Mouse (Mus musculus): Measurements from ENCODE around the gene Mapk6. TPM values are rescaled to one million over a fixed set of nuclear protein-coding genes. Genes with fewer than 3 reads are reported as not detected.
"Not testable (repeated sequence)": the region's sequence is repeated elsewhere in the genome, so short reads cannot be mapped to it uniquely, and the experiment has no call there.

Gene Mapk6
- polyA plus RNA-seq, 1 experiment from 2014 or later: 28.0 TPM

GRCm38 (mm10) chr9:75378774-75379173 is 31.0 kb downstream of the Mapk6 start:
- H3K4me2 ChIP-seq (replicated peaks; ENCODE audit: low read depth, low read length): no peak overlapping the region
- WGBS: 54% methylated on average over 2 of the region's 2 CpGs
- no peak overlapping the region for H3K4me3 ChIP-seq (ENCODE audit: low read depth, low read length)
- no peak overlapping the region for H3K27ac ChIP-seq (ENCODE audit: low read length)
- H3K36me3 ChIP-seq (ENCODE audit: insufficient read depth, low read length): no peaks in the 10 kb centered on the region
- no peaks in the 10 kb centered on the region for H3K9me3 ChIP-seq (ENCODE audit: low read length)
- no peak overlapping the region for H3K9ac ChIP-seq (replicated peaks; ENCODE audit: low read depth)
- no peaks in the 10 kb centered on the region for H3K27me3 ChIP-seq (replicated peaks; ENCODE audit: insufficient read depth, low read length)
- TF ChIP-seq EP300 (IDR thresholded peaks at IDR 0.05): no peak
- no peak for TF ChIP-seq CTCF (IDR thresholded peaks at IDR 0.05)
- no peak for ATAC-seq
- no peaks in the 10 kb centered on the region for H3K4me1 ChIP-seq (ENCODE audit: insufficient read depth, low read depth, low read length)
- DNase-seq (ENCODE audit: low spot score): no peak

GRCm38 (mm10) chr9:75376428-75376827 is 33.4 kb downstream of the Mapk6 start:
- no peak for DNase-seq (ENCODE audit: low spot score)
- TF ChIP-seq CTCF (IDR thresholded peaks at IDR 0.05) (no peak), EP300 (IDR thresholded peaks at IDR 0.05) (no peak)
- Histone ChIP-seq H3K9me3 (ENCODE audit: low read length) (no peaks in the 10 kb centered on the region), H3K9ac (replicated peaks; ENCODE audit: low read depth) (no peak overlapping the region), H3K27ac (ENCODE audit: low read length) (no peak overlapping the region), H3K36me3 (ENCODE audit: insufficient read depth, low read length) (no peaks in the 10 kb centered on the region), H3K4me2 (replicated peaks; ENCODE audit: low read depth, low read length) (no peak overlapping the region), H3K4me1 (ENCODE audit: insufficient read depth, low read depth, low read length) (no peaks in the 10 kb centered on the region), H3K4me3 (ENCODE audit: low read depth, low read length) (no peak overlapping the region), H3K27me3 (replicated peaks; ENCODE audit: insufficient read depth, low read length) (no peaks in the 10 kb centered on the region)
- no peak for ATAC-seq
- 59% methylated on average over 1 of the region's 1 CpGs for WGBS

GRCm38 (mm10) chr9:75375606-75376005 is 34.2 kb downstream of the Mapk6 start:
- ATAC-seq (no peak), DNase-seq (ENCODE audit: low spot score) (no peak)
- no peaks in the 10 kb centered on the region for H3K27me3 ChIP-seq (replicated peaks; ENCODE audit: insufficient read depth, low read length)
- no peak overlapping the region for H3K4me2 ChIP-seq (replicated peaks; ENCODE audit: low read depth, low read length)
- TF ChIP-seq CTCF (IDR thresholded peaks at IDR 0.05) (no peak), EP300 (IDR thresholded peaks at IDR 0.05) (no peak)
- no peaks in the 10 kb centered on the region for H3K9me3 ChIP-seq (ENCODE audit: low read length)
- no peak overlapping the region for H3K9ac ChIP-seq (replicated peaks; ENCODE audit: low read depth)
- H3K27ac ChIP-seq (ENCODE audit: low read length): no peak overlapping the region
- H3K4me1 ChIP-seq (ENCODE audit: insufficient read depth, low read depth, low read length): no peaks in the 10 kb centered on the region
- H3K36me3 ChIP-seq (ENCODE audit: insufficient read depth, low read length): no peaks in the 10 kb centered on the region
- no peak overlapping the region for H3K4me3 ChIP-seq (ENCODE audit: low read depth, low read length)
- 92% methylated on average over 9 of the region's 9 CpGs for WGBS

DNA sequence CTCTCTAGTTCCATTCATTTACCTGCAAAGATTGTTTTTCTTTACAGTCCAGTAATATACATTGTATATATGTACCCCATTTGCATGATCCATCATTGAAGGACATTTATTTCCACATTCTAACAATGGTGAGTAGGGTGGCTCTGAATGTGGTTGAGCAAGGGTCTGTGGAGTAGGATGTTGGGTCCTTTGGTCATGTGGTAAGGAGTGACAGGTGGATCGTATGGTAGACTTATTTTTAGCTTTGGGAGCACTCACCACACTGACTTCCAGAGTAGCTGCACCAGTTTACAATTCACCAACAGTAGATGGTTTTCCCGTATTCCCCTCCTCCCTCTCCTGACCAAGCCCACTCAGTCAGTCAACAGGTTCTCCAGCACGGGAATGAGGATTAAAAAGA is 41.0 kb downstream of the Mapk6 start:
- Histone ChIP-seq H3K27me3 (replicated peaks; ENCODE audit: insufficient read depth, low read length) (no peaks in the 10 kb centered on the region), H3K27ac (ENCODE audit: low read length) (no peak overlapping the region), H3K4me3 (ENCODE audit: low read depth, low read length) (no peak overlapping the region), H3K4me1 (ENCODE audit: insufficient read depth, low read depth, low read length) (no peaks in the 10 kb centered on the region), H3K9me3 (ENCODE audit: low read length) (no peaks in the 10 kb centered on the region), H3K9ac (replicated peaks; ENCODE audit: low read depth) (no peak overlapping the region), H3K36me3 (ENCODE audit: insufficient read depth, low read length) (no peaks in the 10 kb centered on the region), H3K4me2 (replicated peaks; ENCODE audit: low read depth, low read length) (no peak overlapping the region)
- 66% methylated on average over 3 of the region's 3 CpGs for WGBS
- TF ChIP-seq CTCF (IDR thresholded peaks at IDR 0.05): no peak
- no peak for TF ChIP-seq EP300 (IDR thresholded peaks at IDR 0.05)
- DNase-seq (ENCODE audit: low spot score): no peak
- no peak for ATAC-seq

DNA sequence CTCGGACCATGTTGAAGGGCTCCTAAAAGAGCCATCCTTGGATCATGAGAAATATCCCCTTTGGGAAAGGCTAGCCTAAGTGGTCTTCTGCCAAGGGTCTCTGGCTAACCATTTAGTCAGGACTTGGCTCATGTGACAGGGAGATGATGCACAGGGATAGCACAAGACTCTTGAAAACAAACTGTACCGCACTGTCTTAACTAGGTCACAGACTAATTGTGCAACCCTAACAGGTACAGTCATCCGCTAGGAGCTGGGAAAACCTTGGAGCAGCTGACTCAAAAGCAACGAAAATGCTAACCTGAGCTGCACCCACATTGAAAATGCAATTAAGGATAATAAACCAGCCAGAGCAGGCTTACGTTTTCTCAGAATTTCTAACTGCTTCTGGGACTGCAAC is 43.6 kb downstream of the Mapk6 start:
- Histone ChIP-seq H3K27ac (ENCODE audit: low read length) (no peak overlapping the region), H3K4me3 (ENCODE audit: low read depth, low read length) (no peak overlapping the region), H3K9ac (replicated peaks; ENCODE audit: low read depth) (no peak overlapping the region), H3K4me1 (ENCODE audit: insufficient read depth, low read depth, low read length) (no peaks in the 10 kb centered on the region), H3K27me3 (replicated peaks; ENCODE audit: insufficient read depth, low read length) (no peaks in the 10 kb centered on the region), H3K4me2 (replicated peaks; ENCODE audit: low read depth, low read length) (no peak overlapping the region), H3K36me3 (ENCODE audit: insufficient read depth, low read length) (no peaks in the 10 kb centered on the region), H3K9me3 (ENCODE audit: low read length) (no peaks in the 10 kb centered on the region)
- TF ChIP-seq CTCF (IDR thresholded peaks at IDR 0.05) (no peak), EP300 (IDR thresholded peaks at IDR 0.05) (no peak)
- no peak for ATAC-seq
- DNase-seq (ENCODE audit: low spot score): no peak
- WGBS: 67% methylated on average over 5 of the region's 5 CpGs

- no peak overlapping the region for H3K4me2 ChIP-seq (replicated peaks; ENCODE audit: low read depth, low read length)
- no peaks in the 10 kb centered on the region for H3K9me3 ChIP-seq (ENCODE audit: low read length)
- no peak overlapping the region for H3K27ac ChIP-seq (ENCODE audit: low read length)
- no peak overlapping the region for H3K9ac ChIP-seq (replicated peaks; ENCODE audit: low read depth)
- no peaks in the 10 kb centered on the region for H3K27me3 ChIP-seq (replicated peaks; ENCODE audit: insufficient read depth, low read length)
- H3K4me1 ChIP-seq (ENCODE audit: insufficient read depth, low read depth, low read length): no peaks in the 10 kb centered on the region
- no peak for TF ChIP-seq EP300 (IDR thresholded peaks at IDR 0.05)
- no peak for TF ChIP-seq CTCF (IDR thresholded peaks at IDR 0.05)
- no peak overlapping the region for H3K4me3 ChIP-seq (ENCODE audit: low read depth, low read length)
- DNase-seq (ENCODE audit: low spot score) (no peak), ATAC-seq (no peak)
- WGBS: 78% methylated on average over 4 of the region's 4 CpGs
- H3K36me3 ChIP-seq (ENCODE audit: insufficient read depth, low read length): no peaks in the 10 kb centered on the region
Measured at GRCm38 (mm10) chr9:75365195-75365594, 44.6 kb downstream of the Mapk6 start.

DNA sequence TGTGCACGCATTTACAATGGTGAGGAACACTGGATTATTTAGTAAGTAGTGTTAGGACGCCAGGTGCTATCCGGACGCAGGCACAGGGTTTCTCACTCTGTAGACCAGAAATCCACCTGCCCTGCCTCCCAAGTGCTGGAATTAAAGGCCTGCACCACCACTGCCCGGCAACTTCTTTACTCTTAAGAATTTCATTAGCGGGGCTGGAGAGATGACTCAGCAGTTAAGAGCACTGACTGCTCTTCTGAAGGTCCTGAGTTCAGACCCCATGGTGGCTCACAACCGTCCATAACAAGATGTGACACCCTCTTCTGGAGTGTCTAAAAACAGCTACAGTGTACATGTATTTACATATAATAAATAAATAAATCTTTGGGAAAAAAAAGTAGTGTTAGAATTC is 46.1 kb downstream of the Mapk6 start:
- H3K27me3 ChIP-seq (replicated peaks; ENCODE audit: insufficient read depth, low read length); DNase-seq (ENCODE audit: low spot score); H3K27ac ChIP-seq (ENCODE audit: low read length); H3K9ac ChIP-seq (replicated peaks; ENCODE audit: low read depth); H3K4me1 ChIP-seq (ENCODE audit: insufficient read depth, low read depth, low read length); H3K4me3 ChIP-seq (ENCODE audit: low read depth, low read length); ATAC-seq; H3K9me3 ChIP-seq (ENCODE audit: low read length); H3K36me3 ChIP-seq (ENCODE audit: insufficient read depth, low read length); H3K4me2 ChIP-seq (replicated peaks; ENCODE audit: low read depth, low read length): not testable (repeated sequence)
- 53% methylated on average over 7 of the region's 7 CpGs for WGBS
